Mouse (Mus musculus): ENCODE results near the gene Vps37c.
A peak's percentile ranks its signal among the peaks of the same experiment; 100 is the strongest.

Gene Vps37c

DNA sequence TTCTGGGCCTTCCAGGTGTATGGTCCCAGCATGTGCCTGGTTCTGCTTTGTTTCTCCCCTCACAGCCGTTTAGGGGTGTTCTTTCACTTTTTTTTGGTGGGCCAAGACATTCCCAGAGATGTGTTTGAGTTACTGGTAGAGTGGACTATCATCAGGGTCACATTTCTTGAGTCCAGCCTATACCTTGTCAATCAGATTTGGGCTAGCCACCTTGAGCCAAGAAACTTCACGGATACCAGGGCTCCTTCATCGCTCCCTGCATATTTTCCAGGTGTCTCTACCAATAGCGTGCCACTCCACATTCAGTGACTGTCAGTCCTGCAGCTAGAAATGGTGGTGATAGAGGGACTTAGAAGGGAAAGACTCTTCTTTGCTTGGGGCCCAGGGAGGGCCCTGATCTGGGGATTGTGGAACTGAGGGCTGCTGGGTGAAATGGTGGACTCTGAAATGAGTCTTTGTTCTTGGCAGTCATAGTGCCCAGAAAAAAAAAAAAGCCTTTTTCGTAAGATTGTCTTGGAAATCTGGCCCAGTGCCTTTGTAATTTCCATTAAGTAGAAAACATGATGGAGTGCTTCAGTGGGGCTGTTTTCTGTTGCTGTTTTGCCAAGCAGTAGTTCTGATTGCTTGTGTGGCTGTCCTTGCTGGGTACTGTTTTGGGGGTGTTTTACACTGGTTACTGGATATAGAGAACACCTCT is 1.1 kb downstream of the Vps37c start:
- no peak for DNase-seq (ENCODE audit: low spot score)

DNA sequence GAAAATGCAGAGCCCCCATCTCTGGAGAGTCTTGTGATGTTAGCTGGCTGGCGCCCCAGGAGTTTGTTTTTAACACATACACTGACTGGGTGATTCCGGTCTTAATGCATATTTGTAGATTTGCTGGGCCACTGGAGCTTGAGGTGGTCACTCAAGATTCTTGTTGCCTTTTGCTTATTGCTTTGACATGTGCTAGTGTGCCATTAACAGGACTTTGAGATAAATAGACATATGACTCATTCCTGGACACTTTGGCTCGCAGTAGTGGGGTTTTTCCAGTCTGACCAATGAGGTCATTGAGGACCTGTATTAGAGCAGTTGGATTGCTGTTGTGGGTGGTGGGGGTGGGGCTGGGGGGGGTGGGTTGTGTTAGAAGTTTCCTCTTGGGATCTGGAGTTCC is 1.8 kb downstream of the Vps37c start:
- no peak for DNase-seq (ENCODE audit: low spot score)

DNA sequence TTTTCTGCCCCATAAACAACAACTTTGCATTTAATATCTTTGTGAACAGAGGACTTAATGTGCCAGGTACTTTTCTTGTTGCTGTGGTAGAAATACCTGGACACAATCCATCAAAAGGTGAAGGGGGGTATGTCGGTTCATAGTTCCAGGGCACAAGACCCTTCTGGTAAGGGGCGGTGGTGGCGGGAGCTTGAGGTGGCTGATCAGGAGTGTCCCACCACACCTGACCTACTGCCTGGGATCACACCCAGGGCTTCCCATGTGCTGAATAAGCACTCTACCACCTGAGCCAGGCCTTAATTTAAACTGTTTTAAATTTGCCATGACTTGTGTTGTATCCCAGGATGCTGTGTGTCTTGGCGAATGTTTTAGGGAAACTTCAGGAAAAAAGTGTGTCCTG is 2.6 kb downstream of the Vps37c start:
- DNase-seq (ENCODE audit: low spot score), result no peak

DNA sequence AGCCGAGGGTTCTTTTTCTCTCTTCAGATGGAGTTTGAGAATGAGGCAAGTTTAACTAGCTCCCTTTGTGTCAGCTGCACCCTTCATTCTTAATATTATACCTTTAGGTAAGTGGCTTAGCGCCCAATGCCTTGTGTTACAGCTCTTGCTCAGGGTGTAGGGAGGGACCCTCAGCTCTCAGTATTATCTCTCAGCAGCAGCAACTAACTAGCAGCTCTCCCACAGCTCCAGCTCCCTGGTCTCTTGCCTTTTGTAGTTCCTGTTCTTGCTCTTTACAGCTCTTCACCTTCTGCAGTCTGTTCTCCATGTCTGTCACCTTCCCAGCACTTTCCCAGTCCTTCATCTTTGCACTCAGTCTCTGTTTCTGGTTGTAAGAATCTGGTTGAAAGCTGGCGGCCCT is 3.1 kb downstream of the Vps37c start:
- DNase-seq (ENCODE audit: low spot score), result no peak

DNA sequence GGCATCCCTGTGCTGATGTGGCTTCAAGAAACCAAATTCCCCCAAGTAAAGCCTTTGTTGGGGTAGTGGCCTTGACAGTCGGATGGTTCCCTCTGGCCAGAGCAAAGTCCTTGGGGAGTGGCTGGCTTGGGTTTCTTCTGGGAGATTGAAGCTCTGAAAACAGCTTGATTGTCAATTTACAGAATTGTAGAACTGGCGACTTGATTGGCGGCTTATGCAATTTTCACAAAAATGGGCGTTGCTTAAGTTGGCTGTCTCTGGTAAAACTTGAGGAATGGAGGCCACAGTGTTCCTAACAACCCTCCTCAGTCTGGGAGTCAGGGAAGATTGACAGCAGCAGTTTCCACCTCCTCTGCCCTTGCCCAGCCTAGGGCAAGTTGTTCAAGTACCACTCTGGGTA is 3.8 kb downstream of the Vps37c start:
- DNase-seq (ENCODE audit: low spot score), result no peak

DNA sequence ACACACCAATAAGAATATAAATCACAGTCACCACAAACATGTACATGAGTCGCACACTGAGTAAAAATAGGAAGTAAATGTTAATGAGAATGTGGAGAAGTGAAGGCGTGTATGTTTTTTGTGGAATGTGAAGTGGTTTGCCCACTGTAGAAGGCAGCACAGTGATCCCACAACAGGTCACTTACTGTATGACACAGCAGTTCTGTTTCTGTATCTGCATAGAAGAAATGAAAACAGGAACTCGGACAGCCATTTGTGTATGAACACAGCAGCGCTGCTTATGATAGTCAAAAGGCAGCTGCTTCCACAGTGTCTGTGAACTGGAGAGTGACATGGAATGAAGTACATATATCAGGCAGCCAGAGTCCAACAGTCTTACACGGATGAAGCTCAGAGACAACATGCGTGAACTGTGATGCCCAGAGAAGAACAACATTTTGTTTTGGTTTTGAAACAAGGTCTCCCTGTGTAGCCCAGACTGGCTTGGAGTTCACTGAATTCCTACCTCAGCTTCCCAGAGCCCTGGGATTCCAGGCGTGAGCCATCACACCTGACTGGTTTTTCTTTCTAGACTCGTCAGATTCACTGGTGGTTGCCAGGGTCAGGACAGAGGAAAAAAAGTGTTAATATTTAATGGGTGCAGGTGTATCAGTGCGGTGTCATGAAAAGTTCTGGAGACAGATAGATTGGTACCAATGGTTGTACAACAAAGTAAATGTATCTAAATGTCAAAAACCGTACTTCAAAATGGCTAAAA is 5.6 kb downstream of the Vps37c start:
- no peak for DNase-seq (ENCODE audit: low spot score)

DNA sequence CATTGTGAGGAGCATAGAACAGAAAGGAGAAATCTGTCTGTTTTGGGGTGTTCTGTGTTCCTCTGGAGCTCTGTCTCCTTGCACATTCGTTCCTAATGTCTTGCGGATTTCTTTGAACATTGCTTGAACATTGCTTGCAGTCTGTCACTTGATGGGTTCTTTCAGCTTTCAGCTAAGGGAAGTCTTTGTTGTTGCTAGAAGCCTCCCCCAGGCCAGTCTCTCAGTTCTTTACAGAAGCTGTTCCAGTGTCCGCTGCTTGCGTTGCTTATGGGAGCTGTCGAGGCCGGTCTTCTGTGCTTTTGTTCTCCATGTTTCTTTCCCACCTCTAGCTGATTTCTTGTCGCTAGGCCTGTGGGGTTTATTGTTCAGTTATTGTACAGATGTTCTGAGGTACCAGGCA is 7.3 kb downstream of the Vps37c start:
- DNase-seq (ENCODE audit: low spot score), result no peak

DNA sequence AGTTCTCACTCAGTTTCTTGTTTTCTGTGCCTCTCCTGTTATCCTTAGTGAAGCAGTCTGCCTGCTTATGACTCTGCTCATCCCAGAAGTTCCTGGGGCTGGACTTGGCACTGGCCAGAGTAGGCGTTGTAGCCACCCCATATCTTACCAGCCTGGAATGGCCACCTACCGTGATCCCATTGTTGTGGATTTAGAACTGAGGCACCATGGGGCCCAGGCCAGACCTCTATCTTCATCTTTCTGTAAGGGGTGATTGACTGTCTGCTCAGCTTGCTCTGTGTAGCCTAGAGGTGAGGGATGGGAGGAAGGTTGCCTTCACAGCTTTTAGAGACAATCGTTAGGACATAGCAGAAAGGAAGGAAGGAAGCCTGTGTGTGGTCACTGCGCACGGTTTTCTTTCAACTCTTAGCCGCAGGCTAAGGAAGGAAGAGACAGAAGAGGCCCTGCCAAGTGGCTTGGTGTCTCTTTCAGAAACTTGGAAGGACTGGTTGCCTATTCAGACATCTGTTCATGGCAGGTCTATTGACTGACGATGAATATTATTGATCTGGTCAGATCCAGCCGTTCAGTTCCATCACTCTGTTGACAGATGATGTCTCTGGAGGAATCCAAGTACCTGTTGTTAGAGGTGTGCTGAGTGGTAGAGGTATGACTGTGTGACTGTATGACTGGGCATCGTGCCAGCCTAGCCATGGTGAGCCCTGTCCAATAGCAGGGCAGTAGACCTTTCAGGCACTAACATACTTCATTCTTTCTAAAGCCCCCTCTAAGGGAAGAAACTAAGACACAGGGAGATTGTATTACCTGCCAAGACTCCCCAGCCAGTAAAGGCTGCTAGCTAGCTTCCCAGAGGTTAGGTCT is 9.8 kb downstream of the Vps37c start:
- DNase-seq (ENCODE audit: low spot score), result no peak

DNA sequence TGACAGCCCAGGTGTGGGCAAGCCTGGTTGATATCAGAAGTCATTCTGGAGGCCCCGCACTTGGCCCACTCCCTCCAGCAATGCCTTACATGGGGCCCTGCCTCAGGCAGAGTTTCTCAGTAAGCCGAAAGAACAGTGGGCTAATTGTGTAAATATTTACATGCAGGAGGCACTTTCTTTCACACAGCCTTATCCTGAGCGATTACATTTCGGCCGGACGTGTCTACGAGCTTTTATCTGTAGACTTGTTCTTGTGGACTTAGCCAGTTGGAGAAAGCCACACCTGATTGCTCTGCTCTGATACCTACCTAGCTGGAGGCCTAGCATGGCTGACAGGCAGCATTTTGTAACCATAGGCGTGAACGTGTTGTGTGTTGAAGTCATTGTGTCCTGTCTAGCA is 11.3 kb downstream of the Vps37c start:
- no peak for DNase-seq (ENCODE audit: low spot score)

DNA sequence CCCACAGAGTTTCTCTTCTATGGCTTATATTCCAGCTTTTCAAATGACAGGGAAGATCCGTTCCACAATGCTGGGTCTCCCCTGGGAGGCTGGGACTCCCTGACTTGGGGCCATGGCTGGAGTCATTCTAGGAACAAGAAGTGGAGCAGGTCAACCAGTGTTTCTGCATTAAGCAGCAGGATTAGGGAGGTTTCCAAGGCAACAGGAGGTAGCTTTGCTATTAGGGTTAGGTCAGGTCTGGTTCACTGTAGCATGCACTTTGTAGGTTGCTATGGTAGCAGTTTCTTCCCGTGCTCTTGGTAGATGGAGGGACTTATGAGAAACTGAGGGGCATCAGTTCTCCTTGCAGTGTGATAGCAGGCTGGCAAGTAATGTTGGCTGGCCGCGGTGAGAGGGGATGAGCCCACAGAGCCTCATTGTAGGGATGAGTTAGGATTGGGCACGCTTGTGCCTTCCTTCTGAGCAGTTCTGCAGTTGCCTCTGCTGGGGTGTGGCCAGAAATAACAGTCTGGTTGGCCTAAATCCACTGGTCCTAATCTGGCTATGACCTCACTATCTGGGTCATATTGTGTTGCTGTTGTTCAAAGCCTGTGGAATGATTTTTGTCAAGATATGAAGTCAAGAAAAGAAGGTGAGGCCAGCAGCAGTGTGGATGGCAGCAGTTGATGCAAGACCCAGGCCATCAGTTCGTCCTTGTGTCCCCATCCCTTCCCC is 12.6 kb downstream of the Vps37c start:
- DNase-seq (ENCODE audit: low spot score), result no peak

DNA sequence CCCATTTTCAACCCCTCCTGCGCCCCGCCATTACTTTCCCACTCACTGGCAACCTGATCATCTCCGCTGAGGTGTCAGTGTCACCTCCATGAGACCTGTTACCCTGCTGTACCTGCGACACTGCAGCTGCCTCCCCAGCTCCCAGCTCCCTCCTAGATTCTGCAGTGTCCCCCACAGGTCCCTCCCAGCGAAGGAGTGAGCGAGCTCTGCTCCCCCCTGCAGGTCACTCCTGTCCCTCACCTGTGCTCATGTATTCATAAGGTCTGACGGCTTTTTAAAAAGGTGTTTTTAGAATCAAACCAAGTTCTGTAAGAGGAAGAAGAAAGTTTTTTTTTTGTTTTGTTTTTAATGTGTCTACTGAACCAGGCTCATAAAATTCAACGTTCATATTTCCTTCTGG is 13.6 kb downstream of the Vps37c start:
- no peak for DNase-seq (ENCODE audit: low spot score)

DNA sequence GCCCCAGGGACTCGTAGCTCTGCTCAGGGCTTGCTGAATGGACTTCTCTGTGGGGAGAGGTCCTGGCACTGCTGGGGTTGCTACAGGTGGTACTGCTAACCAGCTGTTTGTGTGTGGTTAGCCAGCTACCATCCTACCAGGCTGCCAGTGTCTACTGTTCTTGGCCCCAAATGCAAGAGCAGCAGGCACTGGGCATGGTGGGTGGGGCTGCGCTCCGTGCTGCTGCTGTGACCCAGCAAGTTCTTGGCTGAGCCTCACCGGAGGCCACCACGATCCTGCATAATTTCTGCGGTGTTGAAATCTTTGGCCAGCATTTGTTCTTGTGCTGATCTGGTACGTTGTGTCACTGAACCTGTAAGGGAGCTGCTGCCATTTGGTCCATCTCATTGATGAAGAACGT is 14.9 kb downstream of the Vps37c start:
- DNase-seq (ENCODE audit: low spot score), result no peak

DNA sequence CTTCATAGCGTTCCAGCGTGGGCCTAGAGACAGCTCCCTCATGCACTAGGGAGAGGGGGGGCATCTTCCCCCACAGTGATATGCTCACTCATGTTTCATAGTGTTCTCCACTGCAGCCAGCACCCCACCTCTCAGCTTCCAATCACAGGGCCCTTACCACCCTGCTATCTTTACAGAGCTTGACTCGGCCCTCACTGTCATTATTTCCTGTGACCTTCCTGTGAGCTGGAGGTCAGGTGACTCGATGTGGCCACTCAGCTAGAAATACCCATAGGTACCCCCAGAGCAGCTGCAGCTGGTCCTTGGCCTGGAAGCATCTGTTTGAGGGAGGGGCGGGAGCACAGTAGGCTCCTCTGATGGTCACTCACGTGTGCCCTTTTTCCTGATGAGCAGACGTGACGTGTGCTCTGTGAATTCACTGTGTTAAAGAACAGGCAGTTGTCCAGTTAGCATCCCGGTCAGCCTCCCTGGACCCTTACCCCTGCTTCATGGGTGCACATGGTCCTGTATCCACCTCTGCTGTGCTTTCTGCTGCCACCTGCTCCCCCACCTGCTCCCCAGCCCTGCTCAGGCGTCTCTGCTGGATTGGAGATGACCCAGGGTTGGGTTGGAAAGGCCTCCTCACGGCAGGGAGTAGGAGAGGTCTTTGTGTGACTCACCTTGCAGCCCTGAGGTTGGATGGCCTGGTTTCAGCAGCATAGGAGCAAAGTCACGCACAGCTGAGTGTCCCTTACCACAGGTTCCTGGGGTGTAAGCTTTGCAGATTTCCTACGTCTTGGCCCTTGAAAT is 18.7 kb downstream of the Vps37c start:
- no peak for DNase-seq (ENCODE audit: low spot score)

DNA sequence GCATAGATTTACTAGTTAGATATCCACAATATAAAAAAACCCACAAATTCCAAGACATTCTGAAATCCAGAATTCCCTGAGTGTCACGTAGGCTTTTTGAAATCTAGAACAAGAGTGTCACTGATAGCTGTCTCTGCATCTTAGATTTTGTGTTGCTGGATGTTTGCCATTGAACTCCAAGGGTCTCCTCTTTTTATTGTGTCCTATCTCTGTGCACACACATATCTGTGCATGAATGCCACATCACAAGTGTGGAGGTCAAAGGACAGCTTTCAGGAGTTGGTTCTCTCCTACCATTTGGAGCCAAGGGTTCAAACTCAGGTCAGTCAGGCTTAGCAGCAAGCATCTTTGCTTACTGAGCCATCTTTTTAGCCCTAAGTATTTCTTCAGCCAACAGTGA is 19.3 kb downstream of the Vps37c start:
- no peak for DNase-seq (ENCODE audit: low spot score)

DNA sequence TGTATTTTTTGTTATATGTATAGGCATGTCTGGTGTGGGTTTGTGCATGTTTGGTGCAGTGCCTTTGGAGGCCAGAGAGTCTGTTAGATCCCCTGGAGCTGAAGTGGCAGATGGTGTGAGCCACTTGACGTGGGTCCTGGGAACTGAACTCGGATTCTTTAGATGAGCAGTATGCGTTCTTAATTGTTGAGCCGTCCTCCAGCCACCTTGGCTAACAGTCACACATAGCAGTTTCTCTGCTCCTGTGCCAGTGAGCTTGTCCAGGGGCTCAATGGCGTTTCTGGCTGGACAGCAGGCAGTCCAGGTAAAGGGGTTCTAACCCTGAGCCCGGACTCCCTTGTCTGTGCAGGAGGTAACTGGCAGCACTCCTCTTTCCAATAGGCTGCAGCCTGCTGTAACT is 20.4 kb downstream of the Vps37c start:
- no peak for DNase-seq (ENCODE audit: low spot score)

DNA sequence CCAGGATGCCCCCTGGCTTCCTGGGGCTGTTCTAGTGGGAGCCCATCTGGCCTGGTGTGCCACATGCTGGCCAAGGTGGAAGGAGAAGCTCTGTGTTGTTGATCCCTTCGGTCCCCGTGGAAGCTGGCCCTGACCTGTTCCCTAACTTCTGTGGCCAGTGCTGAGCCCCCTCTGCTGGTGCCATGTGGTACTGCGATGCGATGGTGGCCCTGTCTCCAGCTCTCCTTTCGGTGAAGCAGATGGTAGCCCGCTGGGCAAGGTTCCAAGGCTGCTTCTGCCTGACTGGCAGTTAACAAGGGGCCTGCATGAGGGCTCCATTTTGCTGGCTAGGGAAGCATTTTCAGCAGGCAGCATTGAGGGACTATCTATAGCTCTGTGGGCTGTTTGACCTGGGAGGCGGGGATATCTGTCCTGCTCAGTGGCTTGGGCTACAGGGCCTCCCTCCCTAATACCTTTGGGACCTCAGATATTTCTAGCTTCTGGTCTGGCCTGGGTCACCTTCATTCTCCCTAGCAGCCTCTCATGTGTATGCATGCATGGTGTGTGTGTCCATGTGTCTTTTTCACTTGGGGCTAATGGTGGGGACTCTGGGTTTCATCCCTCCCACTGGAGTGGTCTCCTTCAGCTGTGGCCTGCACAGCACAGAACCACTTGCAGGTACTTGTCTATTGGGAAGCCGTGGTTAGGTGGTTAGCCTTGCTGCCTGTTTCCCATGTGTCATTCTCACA is 21.0 kb downstream of the Vps37c start:
- peak; percentile 99 for DNase-seq (ENCODE audit: low spot score)

DNA sequence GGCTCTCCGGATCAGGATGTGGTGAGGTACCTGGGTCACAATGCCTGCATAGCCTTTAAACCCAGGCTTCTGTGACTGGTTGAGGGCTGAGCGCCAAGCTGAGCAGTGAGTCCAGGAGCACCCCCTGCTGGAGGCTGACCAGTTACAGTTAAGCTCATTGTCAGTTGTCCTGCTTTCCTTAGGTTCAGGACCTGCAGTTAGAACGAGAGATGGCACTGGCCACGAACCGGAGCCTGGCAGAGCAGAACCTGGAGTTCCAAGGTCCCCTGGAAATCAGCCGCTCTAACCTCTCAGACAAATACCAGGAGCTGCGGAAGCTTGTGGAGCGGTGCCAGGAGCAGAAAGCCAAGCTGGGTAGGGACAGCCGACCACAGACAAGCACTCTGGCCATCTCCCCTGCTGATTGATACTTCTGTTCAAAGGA is 21.6 kb downstream of the Vps37c start:
- peak; percentile 61 for DNase-seq (ENCODE audit: low spot score)

DNA sequence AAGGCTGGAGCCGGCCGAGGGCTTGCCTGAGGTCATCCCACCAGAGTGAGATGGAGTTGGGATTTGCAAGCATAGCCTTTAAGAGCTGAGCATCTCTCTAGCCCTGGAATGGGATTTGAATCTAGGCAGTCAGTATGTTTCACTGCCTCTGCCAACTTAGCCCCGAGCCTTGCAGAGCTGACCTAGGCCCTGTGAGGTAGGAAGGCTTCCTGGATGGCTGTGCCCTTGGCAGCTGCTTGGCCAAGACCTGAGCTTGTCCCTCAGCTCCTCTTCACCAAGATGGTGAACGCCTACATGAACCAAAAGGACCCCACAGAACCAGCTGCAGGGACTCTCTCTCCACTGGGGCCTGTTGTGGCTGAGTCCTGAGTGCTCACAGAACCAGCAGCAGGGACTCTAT is 22.2 kb downstream of the Vps37c start:
- no peak for DNase-seq (ENCODE audit: low spot score)

DNA sequence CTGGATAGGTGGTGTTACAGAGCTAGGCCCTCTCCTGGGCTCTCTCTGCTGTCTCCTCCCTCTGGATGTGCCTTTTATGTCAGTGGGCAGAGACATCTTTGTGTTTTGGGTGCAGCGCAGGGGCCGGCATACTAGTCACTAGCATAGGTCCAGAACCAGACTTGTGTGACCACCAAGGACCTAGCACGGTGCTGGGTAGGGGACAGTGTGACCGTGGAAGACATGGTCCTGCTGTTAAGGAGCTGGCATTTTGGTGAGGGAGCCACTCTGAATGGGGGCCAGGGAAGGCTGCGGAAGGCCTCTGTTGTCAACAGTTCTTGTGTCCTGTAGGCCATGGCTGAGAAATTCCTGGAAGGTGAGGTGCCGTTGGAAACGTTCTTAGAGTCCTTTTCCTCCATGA is 23.7 kb downstream of the Vps37c start:
- DNase-seq (ENCODE audit: low spot score), result no peak

DNA sequence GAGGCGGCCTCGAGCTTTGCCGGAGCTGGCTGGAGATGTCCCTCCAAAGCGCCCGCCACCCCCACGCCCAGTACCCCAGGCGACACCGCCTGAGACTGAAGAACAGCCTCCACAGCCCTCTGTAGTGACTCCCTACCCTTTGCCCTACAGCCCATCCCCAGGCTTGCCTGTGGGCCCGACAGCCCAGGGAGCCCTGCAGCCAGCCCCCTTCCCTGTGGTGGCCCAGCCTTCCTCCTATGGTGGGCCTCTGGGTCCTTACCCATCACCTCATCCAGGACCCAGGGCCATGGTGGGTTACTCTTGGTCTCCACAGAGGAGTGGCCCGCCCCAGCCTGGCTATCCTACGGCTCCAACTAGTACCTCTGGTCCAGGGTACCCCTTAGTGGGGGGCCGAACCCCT is 24.1 kb downstream of the Vps37c start:
- no peak for DNase-seq (ENCODE audit: low spot score)

DNA sequence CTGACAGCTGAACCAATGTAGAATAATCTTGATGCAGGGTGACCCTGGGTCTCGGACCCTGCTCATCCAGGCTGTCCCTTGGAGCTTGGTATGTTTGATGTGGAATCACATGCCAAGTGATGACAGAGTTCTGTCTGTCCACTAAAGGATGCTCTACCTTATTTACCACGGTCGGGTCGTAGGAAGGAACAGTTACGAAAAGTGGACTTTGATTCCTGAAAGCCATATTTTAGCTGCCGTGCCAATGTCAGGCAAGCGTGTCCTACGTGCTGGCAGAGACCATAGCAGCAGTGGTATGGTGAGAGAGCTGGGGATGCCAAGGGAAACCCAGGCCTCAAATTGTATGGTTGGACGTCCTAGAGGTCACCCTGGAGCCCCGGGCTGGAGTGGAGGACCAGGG is 25.0 kb downstream of the Vps37c start:
- no peak for DNase-seq (ENCODE audit: low spot score)

All from layer of hippocampus, adult 9-10 months (tissue).